Mouse (Mus musculus) common myeloid progenitor, adult 5-6 weeks (primary cell): ENCODE data around the gene Casq2. TPM values are rescaled to one million over a fixed set of nuclear protein-coding genes. Genes with fewer than 3 reads are reported as not detected.

ENCODE experiments used
- ATAC-seq: replicated peaks from 2 replicates; pipeline ENCODE4 v1.8.0; 2016; ENCODE audit warnings: low read depth, mild to moderate bottlenecking, moderate TSS enrichment, inconsistent platforms; ENCODE audit not compliant: poor library complexity, severe bottlenecking
- total RNA-seq: library from RNA; stranded (forward); fragments of 200-1000, 187-1606 nt; gene quantifications from 2 replicates; pipeline ENCODE4 v1.2.3, GENCODE M21; 2017

Casq2 gene
- total RNA-seq: not detected in 2 replicates

DNA sequence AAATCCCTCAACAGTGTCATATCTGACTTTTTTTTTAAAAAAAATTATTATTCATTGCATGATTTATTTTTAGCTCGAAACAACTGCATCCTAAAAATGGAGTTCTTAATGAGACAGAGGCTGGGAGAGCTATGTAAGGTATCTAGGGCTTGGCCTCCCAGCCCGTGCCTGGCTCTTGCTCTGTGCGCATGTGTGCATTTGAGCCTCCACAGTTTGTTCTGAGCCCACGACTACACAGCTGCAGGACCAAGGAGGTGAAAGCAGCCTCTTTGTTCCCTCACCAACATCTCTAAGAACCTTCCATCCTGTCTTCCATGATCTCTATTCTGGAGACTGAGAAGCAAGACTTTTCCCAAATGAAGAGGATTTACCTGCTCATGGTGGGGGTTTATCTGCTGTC, at the start of gene Casq2:
Casq2 (plus strand) TSS at position 133 of the 400 bp plus-strand sequence.
- ATAC-seq: no peak

DNA sequence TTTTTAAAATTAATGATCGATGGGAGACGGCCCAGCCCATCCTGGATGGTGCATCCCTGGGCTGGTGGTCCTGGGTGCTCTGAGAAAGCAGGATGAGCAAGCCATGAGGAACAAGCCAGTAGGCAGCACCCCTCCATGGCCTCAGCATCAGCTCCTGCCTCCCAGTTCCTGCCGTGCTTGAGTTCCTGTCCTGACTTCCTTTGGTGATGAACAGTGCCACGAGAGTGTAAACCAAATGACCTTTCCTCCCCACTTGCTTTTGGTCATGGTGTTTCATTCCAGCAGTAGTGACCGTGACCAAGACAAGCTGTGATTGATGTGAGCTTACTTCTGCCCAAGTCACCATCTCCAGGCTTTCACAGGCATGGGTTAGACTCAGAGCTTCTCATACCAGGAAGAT, 48.4 kb upstream of the Casq2 start:
- ATAC-seq: no peak

DNA sequence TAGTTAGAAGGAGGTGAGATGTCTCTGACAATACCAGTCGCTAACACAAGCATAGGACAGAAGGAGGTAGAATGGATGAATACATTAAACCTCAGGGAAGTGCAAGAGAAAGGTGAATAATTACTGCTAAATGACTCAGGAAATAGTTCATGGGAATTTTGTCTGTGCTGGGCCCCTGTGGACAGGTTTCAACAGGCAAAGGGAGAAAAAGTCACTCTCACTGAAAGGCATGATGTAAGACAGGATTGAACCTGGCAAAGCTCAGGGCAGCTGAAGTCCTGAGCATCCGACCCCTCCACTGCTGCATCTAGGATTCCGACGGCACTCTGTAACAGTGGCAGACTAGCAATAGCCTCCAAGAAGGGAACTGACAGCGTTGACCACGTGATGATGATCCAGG, 47.6 kb upstream of the Casq2 start:
- ATAC-seq: no peak

DNA sequence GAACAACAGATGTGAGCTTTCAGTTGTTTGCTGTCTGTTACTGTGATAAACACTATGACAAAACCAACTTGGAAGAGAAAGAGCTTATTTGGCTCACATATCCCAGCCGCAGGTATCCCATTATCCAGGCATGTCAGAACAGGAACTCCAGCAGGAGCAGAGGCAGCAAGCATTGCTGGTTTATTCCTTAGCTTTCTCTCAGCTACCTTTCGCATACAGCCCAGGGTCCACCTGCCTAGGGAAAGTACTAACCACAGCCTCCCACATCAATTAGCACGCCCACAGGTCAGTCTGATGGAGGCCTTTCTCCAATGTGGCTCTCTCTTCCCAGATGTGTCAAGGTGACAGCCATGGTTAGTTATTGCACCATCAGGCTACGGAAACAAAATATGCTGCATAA, 44.6 kb upstream of the Casq2 start:
- ATAC-seq: no peak

DNA sequence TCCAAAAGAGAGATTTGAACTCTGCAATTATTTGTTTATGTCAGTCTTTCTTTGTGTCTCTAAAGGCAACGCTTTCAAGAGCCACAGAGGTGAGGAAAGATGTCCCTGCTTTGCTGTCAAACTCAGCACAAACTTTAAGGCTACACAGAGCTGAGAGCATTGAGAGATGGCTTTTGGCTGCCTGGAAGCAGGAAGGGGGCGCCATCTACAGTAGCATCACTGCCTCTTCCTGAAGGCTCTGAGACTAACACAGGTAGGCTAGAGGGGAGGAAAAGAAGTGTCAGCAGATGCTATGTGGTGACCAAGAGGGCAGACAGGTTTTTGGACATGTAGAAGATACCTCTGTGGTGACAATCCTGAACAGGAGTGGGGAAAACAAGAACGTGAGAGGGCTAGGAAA, 41.1 kb upstream of the Casq2 start:
- no peak for ATAC-seq

- ATAC-seq: no peak
These were observed 38.7 kb upstream of the Casq2 start for GRCm38 (mm10) chr3:102047532-102047931.

DNA sequence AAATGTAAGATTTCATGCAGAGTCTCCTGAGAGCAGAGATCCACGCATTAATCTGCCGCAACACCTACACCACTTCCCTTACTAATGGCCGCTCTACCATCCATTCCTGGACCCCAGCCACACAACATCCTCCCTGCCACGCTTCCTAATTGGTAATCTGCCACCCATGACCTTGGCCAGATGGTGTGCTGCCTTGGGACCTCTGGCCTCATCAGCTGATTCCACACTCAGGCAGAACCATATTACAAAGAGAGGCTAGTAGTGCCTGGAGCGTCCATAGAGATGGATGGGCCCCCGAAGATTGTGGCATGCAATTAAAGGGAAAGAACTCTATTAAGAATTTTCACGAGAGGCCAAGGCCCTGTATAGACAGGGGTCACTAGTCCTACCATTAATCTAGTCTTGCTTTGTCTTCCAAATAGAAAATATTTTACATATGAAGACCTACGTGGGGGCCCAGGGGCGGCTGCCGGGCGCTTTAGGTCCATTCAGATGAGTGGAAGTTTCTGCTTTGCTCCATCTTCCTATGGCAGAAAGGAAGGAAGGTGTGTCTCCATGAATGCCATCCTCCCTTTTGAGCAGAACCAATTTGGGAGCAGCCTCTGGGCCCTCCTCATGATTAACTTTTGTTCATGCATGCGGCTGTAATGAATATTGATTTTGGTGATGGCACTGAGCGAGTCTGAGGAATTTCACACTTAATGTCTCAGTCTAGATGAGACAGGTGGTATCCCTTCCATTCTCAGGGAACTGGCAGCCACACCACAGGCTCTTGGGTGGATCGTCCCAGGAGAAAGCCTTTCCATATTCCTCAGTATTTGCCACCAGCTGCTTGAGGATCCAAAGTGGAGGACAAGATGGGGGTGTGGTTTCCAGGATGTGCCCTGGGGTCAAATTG, 36.8 kb upstream of the Casq2 start:
- no peak for ATAC-seq

- ATAC-seq: no peak
These were observed 34.2 kb upstream of the Casq2 start for GRCm38 (mm10) chr3:102052036-102052435.

GRCm38 (mm10) chr3:102053293-102053692, 32.9 kb upstream of the Casq2 start:
- ATAC-seq: no peak

DNA sequence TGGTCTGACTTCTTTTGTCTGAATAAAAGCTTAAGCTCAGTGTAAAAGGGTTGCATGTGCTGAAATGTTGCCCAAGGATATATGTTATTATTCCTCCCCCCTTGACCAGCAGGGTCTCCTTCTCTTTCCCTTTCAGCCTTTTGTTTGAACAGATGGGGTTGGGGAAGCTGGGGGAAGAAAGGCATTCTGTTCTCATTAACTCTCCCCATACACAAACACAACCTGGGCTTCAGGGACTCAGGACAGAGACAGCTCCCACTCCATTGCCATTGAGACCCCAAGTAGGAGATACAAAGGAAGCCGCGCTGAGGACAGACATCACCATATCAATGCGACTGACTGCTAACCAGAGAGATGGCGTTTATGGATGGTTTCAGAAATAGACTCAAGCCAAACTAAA, 30.3 kb upstream of the Casq2 start:
- no peak for ATAC-seq

DNA sequence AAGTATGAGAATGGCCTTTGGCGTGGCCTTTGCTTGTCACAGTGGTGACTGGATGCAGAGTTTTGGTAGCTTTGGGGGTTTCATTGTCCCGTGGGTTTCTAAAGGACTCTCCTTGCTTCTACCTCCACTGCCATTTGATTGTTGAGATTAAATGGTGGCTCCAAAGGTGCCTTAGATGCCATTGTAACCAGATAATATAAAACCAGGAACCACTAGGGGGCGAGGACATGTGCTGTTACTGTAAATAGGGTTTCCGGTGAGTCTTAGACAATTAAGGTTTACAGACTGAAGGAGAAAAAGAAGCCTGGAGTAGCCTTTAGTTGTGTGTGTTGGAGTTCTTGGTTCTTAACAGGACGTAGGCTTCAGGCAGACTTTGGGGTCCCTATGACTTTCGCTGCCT, 26.1 kb upstream of the Casq2 start:
- no peak for ATAC-seq

DNA sequence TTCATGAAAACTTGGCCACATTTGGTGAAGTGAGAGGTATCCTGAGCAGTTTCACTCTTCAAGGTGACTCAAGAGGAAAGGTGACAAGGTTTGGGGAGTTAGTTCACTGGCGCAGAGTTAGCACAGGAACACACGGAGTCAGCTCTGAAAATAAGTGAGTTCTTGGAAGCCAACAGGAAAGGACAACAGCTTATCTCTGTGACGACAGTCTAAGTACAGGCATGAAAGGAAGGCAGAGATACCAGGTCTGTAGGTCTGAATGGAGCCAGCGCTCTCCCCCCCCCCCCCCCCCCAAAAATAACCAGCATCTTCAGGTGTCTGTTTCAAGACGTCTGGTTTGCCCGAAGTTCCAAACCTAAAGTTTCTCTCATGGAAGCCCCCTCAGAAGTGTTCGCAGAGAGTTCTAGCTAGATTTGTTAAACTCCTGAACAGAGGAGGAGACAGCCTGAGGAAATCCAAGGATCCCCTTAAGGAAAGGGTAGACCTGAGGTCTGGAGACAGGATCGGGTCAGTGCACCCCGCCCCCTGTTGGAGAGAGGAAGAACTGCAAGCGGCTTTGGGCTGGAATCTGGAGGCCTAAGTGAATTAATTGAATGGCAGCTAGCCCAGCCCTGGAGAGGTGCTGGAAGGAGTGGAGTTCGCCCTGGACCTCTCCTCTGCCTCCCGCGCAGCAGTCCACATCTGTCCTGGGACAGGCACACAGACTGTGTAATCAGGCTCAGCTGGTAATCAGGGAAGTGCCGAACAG, 24.1 kb upstream of the Casq2 start:
- peak; percentile 68; the same call in 1 of the 2 replicates for ATAC-seq

- ATAC-seq: no peak
These were observed 23.6 kb upstream of the Casq2 start for GRCm38 (mm10) chr3:102062671-102063010.

DNA sequence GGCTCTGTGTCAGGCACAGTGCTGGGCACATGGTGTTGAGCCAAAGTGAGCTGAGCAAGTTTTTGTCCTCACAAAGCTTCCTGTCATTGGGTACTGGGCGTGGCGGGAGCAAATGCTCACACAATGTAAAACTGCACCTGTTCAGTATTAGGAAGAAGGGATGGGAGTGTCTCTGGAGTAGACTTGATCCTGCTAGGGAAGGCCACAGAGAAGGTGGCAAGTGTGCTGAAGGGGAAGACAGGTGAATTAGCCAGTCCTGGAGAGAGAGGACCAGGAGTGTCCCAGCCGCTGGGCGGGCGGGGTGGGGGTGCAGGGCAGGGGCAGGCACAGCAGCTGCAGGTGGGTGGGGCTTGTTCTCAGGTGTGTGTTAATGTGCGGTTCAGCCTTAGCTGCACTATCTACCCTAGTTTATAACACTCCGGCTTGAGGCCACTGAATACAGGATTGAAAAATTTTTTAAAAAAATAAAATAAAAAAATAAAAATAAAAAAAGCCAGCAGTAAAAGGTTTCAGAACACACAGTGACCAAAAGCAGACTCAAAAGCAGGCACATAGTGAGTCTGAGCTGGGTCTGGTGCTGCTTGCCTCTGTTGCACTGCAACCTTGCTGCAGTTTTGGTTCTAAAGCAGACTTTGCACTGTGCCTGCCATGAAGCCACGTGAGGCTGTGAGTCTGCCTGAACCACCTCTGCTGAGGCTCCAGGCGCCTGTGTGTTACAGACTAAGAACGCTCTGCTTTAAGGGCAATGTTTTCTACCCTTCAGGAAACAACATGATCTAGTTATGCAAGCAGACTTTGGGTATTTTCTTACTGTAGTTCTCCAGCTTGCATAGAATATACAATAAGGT, 22.7 kb upstream of the Casq2 start:
- no peak for ATAC-seq

- ATAC-seq: no peak
These were observed 21.6 kb upstream of the Casq2 start for GRCm38 (mm10) chr3:102064566-102064965.

GRCm38 (mm10) chr3:102067306-102067705, 18.9 kb upstream of the Casq2 start:
- no peak for ATAC-seq

- ATAC-seq: no peak
These were observed 18.4 kb upstream of the Casq2 start for GRCm38 (mm10) chr3:102067861-102068260.

GRCm38 (mm10) chr3:102069260-102069659, 17.0 kb upstream of the Casq2 start:
- ATAC-seq: no peak

DNA sequence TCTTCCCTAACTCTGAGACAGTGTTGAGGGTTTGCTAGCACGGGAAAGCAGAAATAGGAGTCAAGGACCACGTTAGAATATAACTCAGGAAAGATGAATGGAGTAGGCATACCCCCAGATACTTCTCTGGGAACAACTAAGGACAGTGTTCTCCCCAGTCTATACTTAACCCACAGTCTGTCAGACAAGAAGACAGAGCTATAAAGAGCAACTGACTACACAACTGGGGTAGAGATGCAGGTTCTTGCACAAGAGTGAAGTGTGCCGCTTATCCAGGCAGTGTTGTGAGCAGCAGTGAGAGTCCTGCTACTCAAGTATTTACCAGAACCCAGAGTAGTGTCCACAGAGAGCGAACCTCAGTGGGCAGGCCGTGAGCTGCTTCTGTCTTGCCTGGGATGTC, 16.5 kb upstream of the Casq2 start:
- ATAC-seq: no peak

DNA sequence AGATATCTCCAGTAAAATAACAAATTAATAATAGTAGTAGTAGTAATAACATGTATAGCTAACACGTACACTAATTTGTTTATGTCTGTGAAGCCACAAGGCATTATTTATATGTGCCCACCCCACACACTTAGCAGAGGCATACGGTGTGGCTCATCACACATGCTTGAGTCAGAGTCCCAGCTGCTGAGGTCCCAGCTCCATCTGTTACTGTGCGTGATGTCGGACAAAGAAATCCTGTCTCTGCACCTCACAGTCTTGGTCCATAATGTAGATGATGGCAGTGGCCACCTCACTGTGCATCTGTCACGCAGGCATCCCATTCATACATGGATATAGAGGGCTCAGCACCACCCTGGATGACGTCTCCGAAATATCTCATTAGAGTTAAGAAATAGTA, 15.9 kb upstream of the Casq2 start:
- ATAC-seq: no peak

GRCm38 (mm10) chr3:102071016-102071415, 15.2 kb upstream of the Casq2 start:
- no peak for ATAC-seq
